Mouse (Mus musculus) myocyte (in vitro differentiated cells): Measurements from ENCODE around the gene Doxl2. TPM values are rescaled to one million over a fixed set of nuclear protein-coding genes. Genes with fewer than 3 reads are reported as not detected.

Experiments used
- H3K27me3 ChIP-seq: one replicate; pipeline ENCODE4 v1.6.1; 2011; ENCODE audit not compliant: control insufficient read depth, insufficient read depth, insufficient read length
- H3K36me3 ChIP-seq: one replicate; pipeline ENCODE4 v1.6.1; 2011; ENCODE audit not compliant: control insufficient read depth, insufficient read depth
- H3K4me2 ChIP-seq: one replicate; pipeline ENCODE4 v1.6.1; 2011; ENCODE audit warnings: low read depth, control low read depth
- H3K4me3 ChIP-seq: one replicate; pipeline ENCODE4 v1.5.1; 2011; ENCODE audit warnings: mild to moderate bottlenecking, control low read depth, moderate library complexity
- H3K79me2 ChIP-seq: one replicate; pipeline ENCODE4 v1.6.1; 2011; ENCODE audit not compliant: control insufficient read depth, insufficient read depth
- H3ac ChIP-seq: one replicate; pipeline ENCODE4 v1.6.1; 2011; ENCODE audit not compliant: control insufficient read depth, insufficient read length
- CEBPB ChIP-seq: IDR thresholded peaks from 2 replicates; pipeline ENCODE4 v1.6.1; 2011; ENCODE audit warnings: mild to moderate bottlenecking, moderate library complexity; ENCODE audit not compliant: poor library complexity, insufficient read depth, severe bottlenecking
- E2F4 ChIP-seq: IDR thresholded peaks from one replicate; pipeline ENCODE4 v1.6.1; 2011; ENCODE audit warnings: mild to moderate bottlenecking, control low read depth, moderate library complexity; ENCODE audit not compliant: insufficient read depth
- MAX ChIP-seq: IDR thresholded peaks from one replicate; pipeline ENCODE4 v1.6.1; 2011; ENCODE audit warnings: low read depth, mild to moderate bottlenecking, control low read depth
- MYOD1 ChIP-seq, 3 experiments: IDR thresholded peaks; one replicate each; pipeline ENCODE4 v1.6.1; 2011; ENCODE audit warnings: control low read depth in 2 of 3, low read depth in 2 of 3, mild to moderate bottlenecking in 2 of 3, moderate library complexity in 1 of 3; ENCODE audit not compliant: insufficient read length in 2 of 3, control insufficient read depth in 1 of 3
- MYOG ChIP-seq, 3 experiments: IDR thresholded peaks; one replicate each; pipeline ENCODE4 v1.6.1; 2011; ENCODE audit warnings: control low read depth in 2 of 3, low read depth in 2 of 3, mild to moderate bottlenecking in 2 of 3; ENCODE audit not compliant: insufficient read length in 2 of 3, control insufficient read depth in 1 of 3, insufficient read depth in 1 of 3
- POLR2A ChIP-seq: IDR thresholded peaks from one replicate; pipeline ENCODE4 v1.6.1; 2011; ENCODE audit warnings: low read depth, mild to moderate bottlenecking, control low read depth, moderate library complexity; ENCODE audit not compliant: insufficient read length
- POLR2AphosphoS2 ChIP-seq: IDR thresholded peaks from one replicate; pipeline ENCODE4 v1.6.1; 2011; ENCODE audit warnings: low read depth, control low read depth; ENCODE audit not compliant: insufficient read length
- REST ChIP-seq: IDR thresholded peaks from one replicate; pipeline ENCODE4 v1.6.1; 2011; ENCODE audit warnings: mild to moderate bottlenecking, control low read depth, moderate library complexity; ENCODE audit not compliant: insufficient read depth, insufficient read length
- SRF ChIP-seq: IDR thresholded peaks from one replicate; pipeline ENCODE4 v1.6.1; 2011; ENCODE audit warnings: low read depth; ENCODE audit not compliant: control insufficient read depth, insufficient read length
- TCF12 ChIP-seq: IDR thresholded peaks from one replicate; pipeline ENCODE4 v1.6.1; 2011; ENCODE audit warnings: mild to moderate bottlenecking, control low read depth; ENCODE audit not compliant: poor library complexity, insufficient read depth, severe bottlenecking
- TCF3 ChIP-seq: IDR thresholded peaks from one replicate; pipeline ENCODE4 v1.6.1; 2011; ENCODE audit warnings: low read depth, control low read depth; ENCODE audit not compliant: insufficient read length
- USF1 ChIP-seq: IDR thresholded peaks from one replicate; pipeline ENCODE4 v1.6.1; 2011; ENCODE audit warnings: low read depth, mild to moderate bottlenecking, control low read depth, moderate library complexity
- polyA plus RNA-seq: library from polyadenylated mRNA; unstranded; fragments of >200 nt; fragmentation: generic; extraction: Trizol; gene quantifications from one replicate; pipeline ENCODE4 v1.2.1, GENCODE M21; 2012; ENCODE audit warnings: missing spikeins

The Doxl2 gene
- not detected for polyA plus RNA-seq

GRCm38 (mm10) chr6:48974663-48975062 lies at the start of gene Doxl2:
Gene Doxl2, plus strand, starts transcription at chr6:48974963.
- Histone ChIP-seq H3K4me3 (no peak within 1 kb of the TSS), H3K36me3 (no peaks in the 10 kb centered on the region), H3ac (no peak within 1 kb of the TSS), H3K4me2 (no peak within 1 kb of the TSS), H3K79me2 (no peaks in the 10 kb centered on the region), H3K27me3 (no peaks in the 10 kb centered on the region)
- TF ChIP-seq POLR2AphosphoS2 (no peak), REST (no peak), USF1 (no peak), POLR2A (no peak), CEBPB (no peak), MAX (no peak), SRF (no peak), TCF3 (no peak), MYOD1 (IDR thresholded peaks at IDR 0.05; ENCODE audit: control insufficient read depth in 1 of 3, insufficient read length in 2 of 3, low read depth in 2 of 3) (no peak)

- Histone ChIP-seq H3ac (no peak within 1 kb of the TSS), H3K4me2 (no peak within 1 kb of the TSS), H3K4me3 (no peak within 1 kb of the TSS), H3K79me2 (no peaks in the 10 kb centered on the region), H3K36me3 (no peaks in the 10 kb centered on the region), H3K27me3 (no peaks in the 10 kb centered on the region)
- no peak for TF ChIP-seq REST
- TF ChIP-seq POLR2A: no peak
- no peak for TF ChIP-seq MAX
- TF ChIP-seq SRF: no peak
- no peak for TF ChIP-seq POLR2AphosphoS2
- TF ChIP-seq CEBPB: no peak
- no peak for TF ChIP-seq TCF3
- TF ChIP-seq MYOG (IDR thresholded peaks at IDR 0.05; ENCODE audit: control insufficient read depth in 1 of 3, insufficient read depth in 1 of 3, insufficient read length in 2 of 3, low read depth in 2 of 3): no peak
- TF ChIP-seq MYOD1 (IDR thresholded peaks at IDR 0.05; ENCODE audit: control insufficient read depth in 1 of 3, insufficient read length in 2 of 3, low read depth in 2 of 3): no peak
- TF ChIP-seq TCF12: no peak
- TF ChIP-seq USF1: no peak
- TF ChIP-seq E2F4: no peak
Measured at GRCm38 (mm10) chr6:48929595-48929994, 45.2 kb upstream of the Doxl2 start, which contains the start of gene 1600015I10Rik. Gene 1600015I10Rik, plus strand, starts transcription at chr6:48929895.

GRCm38 (mm10) chr6:48949596-48949995 lies 25.2 kb upstream of the Doxl2 start:
- Histone ChIP-seq H3K36me3 (no peaks in the 10 kb centered on the region), H3K27me3 (no peaks in the 10 kb centered on the region), H3K4me3 (no peak overlapping the region), H3K4me2 (no peak overlapping the region), H3K79me2 (no peaks in the 10 kb centered on the region), H3ac (no peak overlapping the region)
- TF ChIP-seq USF1 (no peak), POLR2AphosphoS2 (no peak), CEBPB (no peak), POLR2A (no peak), TCF3 (no peak), MYOD1 (IDR thresholded peaks at IDR 0.05; ENCODE audit: control insufficient read depth in 1 of 3, insufficient read length in 2 of 3, low read depth in 2 of 3) (no peak), E2F4 (no peak), MAX (no peak), TCF12 (no peak), REST (no peak), MYOG (IDR thresholded peaks at IDR 0.05; ENCODE audit: control insufficient read depth in 1 of 3, insufficient read depth in 1 of 3, insufficient read length in 2 of 3, low read depth in 2 of 3) (no peak), SRF (no peak)

GRCm38 (mm10) chr6:48950676-48951075 lies 24.1 kb upstream of the Doxl2 start:
- no peak for TF ChIP-seq E2F4
- no peak for TF ChIP-seq TCF3
- no peak for TF ChIP-seq MYOD1 (IDR thresholded peaks at IDR 0.05; ENCODE audit: control insufficient read depth in 1 of 3, insufficient read length in 2 of 3, low read depth in 2 of 3)
- TF ChIP-seq SRF: no peak
- TF ChIP-seq REST: no peak
- no peak for TF ChIP-seq CEBPB
- TF ChIP-seq POLR2A: no peak
- TF ChIP-seq TCF12: no peak
- Histone ChIP-seq H3K4me2 (no peak overlapping the region), H3K79me2 (no peaks in the 10 kb centered on the region), H3K36me3 (no peaks in the 10 kb centered on the region), H3K4me3 (no peak overlapping the region), H3ac (no peak overlapping the region), H3K27me3 (no peaks in the 10 kb centered on the region)

GRCm38 (mm10) chr6:48951630-48952029 lies 23.1 kb upstream of the Doxl2 start:
- no peak overlapping the region for H3K4me2 ChIP-seq
- no peaks in the 10 kb centered on the region for H3K36me3 ChIP-seq
- no peak overlapping the region for H3K4me3 ChIP-seq
- no peaks in the 10 kb centered on the region for H3K27me3 ChIP-seq
- TF ChIP-seq REST (no peak), MYOD1 (IDR thresholded peaks at IDR 0.05; ENCODE audit: control insufficient read depth in 1 of 3, insufficient read length in 2 of 3, low read depth in 2 of 3) (no peak), MYOG (IDR thresholded peaks at IDR 0.05; ENCODE audit: control insufficient read depth in 1 of 3, insufficient read depth in 1 of 3, insufficient read length in 2 of 3, low read depth in 2 of 3) (no peak), POLR2A (no peak), E2F4 (no peak), MAX (no peak), TCF3 (no peak), SRF (no peak), USF1 (no peak), TCF12 (no peak)
- H3ac ChIP-seq: no peak overlapping the region
- no peaks in the 10 kb centered on the region for H3K79me2 ChIP-seq
